In genomic region chr2:92143932-92144331, GRCm38 (mm10) we compare ENCODE assay signal across 22 mouse cellular contexts.
"Had no signal": no experiment of that assay in that cellular context is flagged by ENCODE, and none has a peak within 500 bp of the region (broad histone marks: within the 10 kb centered on the region; RNA-seq: fewer than 3 reads in every experiment).

No protein-coding gene starts in this region.

- DNase-seq: kidney, postnatal 25 days; layer of hippocampus, adult 9-11 months; liver; lung, adult 18-20 months; lung, postnatal 10 days; lung, postnatal 36 days; thymus, adult 2 months; thymus, postnatal 14 days; thymus, postnatal 4 days had no signal

- H3K4me3 ChIP-seq: layer of hippocampus, adult 2 months; limb, embryonic 10.5 days; limb, embryonic 13.5 days; liver, embryonic 12.5 days; liver, embryonic 15.5 days; lung, embryonic 15.5 days; megakaryocyte, embryonic 14.5 days; midbrain, embryonic 10.5 days; midbrain, embryonic 13.5 days; myocyte; neural tube, embryonic 13.5 days had no signal

- H3K36me3 ChIP-seq: limb, embryonic 10.5 days; limb, embryonic 13.5 days; liver, embryonic 12.5 days; liver, embryonic 15.5 days; lung, embryonic 15.5 days; midbrain, embryonic 10.5 days; midbrain, embryonic 13.5 days; neural tube, embryonic 13.5 days had no signal

- H3K27me3 ChIP-seq: limb, embryonic 13.5 days; liver, embryonic 15.5 days; lung, embryonic 15.5 days; midbrain, embryonic 13.5 days; neural tube, embryonic 13.5 days had no signal

- H3K4me1 ChIP-seq: liver, embryonic 12.5 days; liver, embryonic 15.5 days had no signal

- H3K9ac ChIP-seq: limb, embryonic 13.5 days; liver, embryonic 12.5 days; liver, embryonic 15.5 days; lung, embryonic 15.5 days; midbrain, embryonic 13.5 days; neural tube, embryonic 13.5 days had no signal

- H3K27ac ChIP-seq: kidney, postnatal 0 days; layer of hippocampus, adult 2 months; limb, embryonic 10.5 days; limb, embryonic 13.5 days; liver, embryonic 12.5 days; liver, embryonic 15.5 days; lung, embryonic 15.5 days; midbrain, embryonic 10.5 days; midbrain, embryonic 13.5 days; neural tube, embryonic 13.5 days; stomach, postnatal 0 days had no signal

- H3K9me3 ChIP-seq: limb, embryonic 10.5 days; limb, embryonic 13.5 days; liver, embryonic 12.5 days; liver, embryonic 15.5 days; lung, embryonic 15.5 days; megakaryocyte, embryonic 14.5 days; midbrain, embryonic 10.5 days; midbrain, embryonic 13.5 days; neural tube, embryonic 13.5 days had no signal
